Mouse (Mus musculus) hindbrain, embryonic 13.5 days (tissue): ENCODE measurements at regions not wholly inside any gene's neighbourhood (a gene's known extent, or its start where the extent isn't known, plus 50 kb on each side); places are given as distances from the start of the nearest gene placed in this dataset.

ENCODE experiments used
- ATAC-seq: fragments of 200-750 bp; cut with Nextera tagmentation; 2 replicates; pipeline ENCODE4 v1.8.0; 2017; ENCODE audit warnings: moderate TSS enrichment; ENCODE audit not compliant: low FRiP score
- H3K27ac ChIP-seq: fragments of 300-500 bp; sonication (generic); 2 replicates; pipeline ENCODE4 v1.5.1; 2015; ENCODE audit warnings: inconsistent platforms, mild to moderate bottlenecking, moderate library complexity
- H3K27me3 ChIP-seq: fragments of 300-500 bp; sonication (generic); 2 replicates; pipeline ENCODE4 v1.6.1; 2015; ENCODE audit warnings: mild to moderate bottlenecking, inconsistent platforms
- H3K36me3 ChIP-seq: fragments of 300-500 bp; sonication (generic); 2 replicates; pipeline ENCODE4 v1.6.1; 2015; ENCODE audit warnings: mild to moderate bottlenecking, inconsistent platforms
- H3K4me1 ChIP-seq: fragments of 300-500 bp; sonication (generic); replicated peaks from 2 replicates; pipeline ENCODE4 v1.6.1; 2015; ENCODE audit warnings: inconsistent platforms
- H3K4me2 ChIP-seq: fragments of 300-500 bp; sonication (generic); 2 replicates; pipeline ENCODE4 v1.6.1; 2015; ENCODE audit warnings: inconsistent platforms, mild to moderate bottlenecking, moderate library complexity
- H3K4me3 ChIP-seq: fragments of 300-500 bp; sonication (generic); 2 replicates; pipeline ENCODE4 v1.5.1; 2015; ENCODE audit warnings: mild to moderate bottlenecking, inconsistent platforms
- H3K9ac ChIP-seq: fragments of 300-500 bp; sonication (generic); 2 replicates; pipeline ENCODE4 v1.6.1; 2015; ENCODE audit warnings: mild to moderate bottlenecking, inconsistent platforms
- H3K9me3 ChIP-seq: fragments of 300-500 bp; sonication (generic); 2 replicates; pipeline ENCODE4 v1.6.1; 2016; ENCODE audit warnings: inconsistent platforms
- WGBS: fragments of 180-500 bp; shearing (Covaris S2); methylation state at CpG from one replicate; pipeline ENCODE4 v1.1.7; 2015; 5-methylcytosine and 5-hydroxymethylcytosine counted together

- Histone ChIP-seq H3K4me1 (no peaks in the 10 kb centered on the region), H3K9me3 (no peaks in the 10 kb centered on the region), H3K4me2 (no peak overlapping the region), H3K36me3 (no peaks in the 10 kb centered on the region), H3K27ac (no peak overlapping the region), H3K4me3 (no peak overlapping the region), H3K9ac (no peak overlapping the region), H3K27me3 (no peaks in the 10 kb centered on the region; the same call in 1 of the 2 replicates)
- 97% methylated on average over 9 of the region's 9 CpGs for WGBS
- ATAC-seq: no peak
Measured at GRCm38 (mm10) chr19:24622776-24623175, 51.0 kb upstream of the Tmem252 start.

GRCm38 (mm10) chr19:24622309-24622708 lies 51.5 kb upstream of the Tmem252 start:
- Histone ChIP-seq H3K27me3 (no peaks in the 10 kb centered on the region; the same call in 1 of the 2 replicates), H3K36me3 (no peaks in the 10 kb centered on the region), H3K27ac (no peak overlapping the region), H3K4me3 (no peak overlapping the region), H3K9me3 (no peaks in the 10 kb centered on the region), H3K4me2 (no peak overlapping the region), H3K4me1 (no peaks in the 10 kb centered on the region), H3K9ac (no peak overlapping the region)
- ATAC-seq: 0 out of 2 replicates have a peak, but pooled peaks have one; percentile 24
- 63% methylated on average over 4 of the region's 4 CpGs for WGBS

GRCm38 (mm10) chr19:24621610-24622220 lies 52.1 kb upstream of the Tmem252 start:
- no peaks in the 10 kb centered on the region; the same call in 1 of the 2 replicates for H3K27me3 ChIP-seq
- ATAC-seq: peak; percentile 72
- no peak overlapping the region for H3K9ac ChIP-seq
- no peak overlapping the region for H3K4me3 ChIP-seq
- no peak overlapping the region for H3K27ac ChIP-seq
- H3K4me1 ChIP-seq: no peaks in the 10 kb centered on the region
- no peaks in the 10 kb centered on the region for H3K36me3 ChIP-seq
- no peaks in the 10 kb centered on the region for H3K9me3 ChIP-seq
- 35% methylated on average over 8 of the region's 8 CpGs for WGBS
- H3K4me2 ChIP-seq: no peak overlapping the region

GRCm38 (mm10) chr19:24615762-24616310 lies 58.0 kb upstream of the Tmem252 start:
- H3K4me1 ChIP-seq: no peaks in the 10 kb centered on the region
- no peaks in the 10 kb centered on the region for H3K9me3 ChIP-seq
- H3K36me3 ChIP-seq: no peaks in the 10 kb centered on the region
- 86% methylated on average over 7 of the region's 7 CpGs for WGBS
- no peaks in the 10 kb centered on the region for H3K27me3 ChIP-seq
- no peak for ATAC-seq
- H3K4me2 ChIP-seq: no peak overlapping the region
- H3K9ac ChIP-seq: no peak overlapping the region
- H3K4me3 ChIP-seq: no peak overlapping the region
- no peak overlapping the region for H3K27ac ChIP-seq

DNA sequence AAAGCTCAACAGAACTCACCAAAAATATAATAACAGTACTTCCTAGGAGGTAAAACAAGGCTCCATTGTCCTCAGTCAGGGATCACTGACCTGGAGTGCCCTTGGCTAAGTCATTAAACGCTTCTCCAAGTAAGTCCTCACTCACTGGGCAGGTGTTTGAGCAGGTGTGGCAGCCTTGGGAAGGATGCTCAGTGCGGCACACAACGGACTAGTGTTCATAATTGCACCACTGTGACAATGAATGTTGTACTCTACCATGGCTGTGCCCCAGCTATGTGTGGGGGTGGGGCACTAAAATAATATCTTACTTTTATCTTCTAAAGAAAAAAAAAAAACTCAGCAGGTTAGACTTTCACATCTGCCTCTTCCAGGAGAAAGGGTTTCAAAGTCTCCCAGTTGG lies 52.2 kb upstream of the Pip5k1b start:
- H3K36me3 ChIP-seq: no peaks in the 10 kb centered on the region
- no peaks in the 10 kb centered on the region for H3K9me3 ChIP-seq
- no peaks in the 10 kb centered on the region for H3K4me1 ChIP-seq
- WGBS: 73% methylated on average over 3 of the region's 3 CpGs
- no peaks in the 10 kb centered on the region for H3K27me3 ChIP-seq
- H3K27ac ChIP-seq: no peak overlapping the region
- H3K9ac ChIP-seq: no peak overlapping the region
- ATAC-seq: no peak
- no peak overlapping the region for H3K4me2 ChIP-seq
- no peak overlapping the region for H3K4me3 ChIP-seq

GRCm38 (mm10) chr19:24606390-24606976 lies 50.8 kb upstream of the Pip5k1b start:
- Histone ChIP-seq H3K9ac (no peak overlapping the region), H3K4me2 (no peak overlapping the region), H3K27ac (no peak overlapping the region), H3K36me3 (no peaks in the 10 kb centered on the region), H3K4me3 (no peak overlapping the region), H3K9me3 (no peaks in the 10 kb centered on the region), H3K4me1 (no peaks in the 10 kb centered on the region), H3K27me3 (no peaks in the 10 kb centered on the region)
- ATAC-seq: no peak
- WGBS: 72% methylated on average over 5 of the region's 5 CpGs
